Mouse (Mus musculus) lung, postnatal 14 days (tissue): ENCODE measurements around the gene Ogfod2.

Experiments used
- DNase-seq: peaks from one replicate; pipeline ENCODE4 v3.0.0; 2021

Ogfod2 gene

GRCm38 (mm10) chr5:124158305-124158704, 46.2 kb downstream of the Ogfod2 start:
- no peak for DNase-seq

- DNase-seq, result no peak
Observed at GRCm38 (mm10) chr5:124159453-124159852, 47.4 kb downstream of the Ogfod2 start.

- DNase-seq, result no peak
Observed at GRCm38 (mm10) chr5:124161831-124162230, 49.7 kb downstream of the Ogfod2 start.

- peak; percentile 83 for DNase-seq
Observed at GRCm38 (mm10) chr5:124162577-124162976, 50.5 kb downstream of the Ogfod2 start.

- no peak for DNase-seq
Observed at GRCm38 (mm10) chr5:124163445-124163844, 51.3 kb downstream of the Ogfod2 start.
